Mouse (Mus musculus): Measurements from ENCODE around the gene Zfp418. TPM values are rescaled to one million over a fixed set of nuclear protein-coding genes. Genes with fewer than 3 reads are reported as not detected.
A peak's percentile ranks its signal among the peaks of the same experiment; 100 is the strongest.
"Not testable (repeated sequence)": the region's sequence is repeated elsewhere in the genome, so short reads cannot be mapped to it uniquely, and the experiment has no call there.

Zfp418 gene
- polyA plus RNA-seq, 1 experiment from 2014 or later: 3.1 TPM

DNA sequence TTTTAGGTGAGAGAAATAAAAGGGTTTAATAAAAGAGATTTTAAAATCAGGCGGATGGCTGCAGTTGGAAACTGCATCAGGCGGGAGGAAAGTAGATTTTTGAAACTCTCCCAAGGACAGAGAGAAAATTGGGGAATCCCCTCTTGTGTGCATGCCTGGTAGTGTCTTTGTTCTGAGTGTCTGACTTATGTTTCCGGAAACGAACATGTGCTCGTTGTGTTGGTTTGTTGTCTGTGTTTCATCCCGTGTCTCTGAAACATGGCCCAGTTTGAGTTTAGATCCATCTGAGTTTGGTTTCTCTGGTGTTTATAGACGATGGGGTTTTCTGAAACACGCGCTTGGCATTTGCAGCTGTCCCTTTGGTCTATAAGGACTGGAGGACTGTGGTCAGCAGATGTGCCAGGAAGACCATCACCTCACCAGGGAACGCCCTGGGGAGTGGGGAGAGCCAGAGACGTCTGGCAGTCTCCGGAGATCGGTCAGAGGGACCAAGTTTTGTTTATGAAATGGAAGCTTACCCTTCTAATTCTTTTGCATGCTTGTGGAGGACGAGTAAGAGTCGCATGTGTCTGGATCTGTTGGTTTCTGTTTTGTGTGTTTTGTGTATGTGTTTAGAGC is 25.0 kb upstream of the Zfp418 start:
- no peaks in the 10 kb centered on the region for H3K4me1 ChIP-seq (ENCODE audit: insufficient read depth)
- WGBS: 86% methylated on average over 15 of the region's 15 CpGs
- no peak overlapping the region for H3K9ac ChIP-seq
- H3K9me3 ChIP-seq (ENCODE audit: low read depth, low read length): no peaks in the 10 kb centered on the region
- H3K27ac ChIP-seq (ENCODE audit: low read depth): no peak overlapping the region
- no peak for DNase-seq
- H3K27me3 ChIP-seq (ENCODE audit: insufficient read depth, low read length): no peaks in the 10 kb centered on the region
- ATAC-seq (ENCODE audit: insufficient read depth): no peak
- H3K4me3 ChIP-seq (ENCODE audit: low read depth, low read length): no peak overlapping the region
- no peak for TF ChIP-seq CTCF (IDR thresholded peaks at IDR 0.05; ENCODE audit: low read depth)
- no peaks in the 10 kb centered on the region for H3K36me3 ChIP-seq (ENCODE audit: insufficient read depth)
- H3K4me2 ChIP-seq: no peak overlapping the region

DNA sequence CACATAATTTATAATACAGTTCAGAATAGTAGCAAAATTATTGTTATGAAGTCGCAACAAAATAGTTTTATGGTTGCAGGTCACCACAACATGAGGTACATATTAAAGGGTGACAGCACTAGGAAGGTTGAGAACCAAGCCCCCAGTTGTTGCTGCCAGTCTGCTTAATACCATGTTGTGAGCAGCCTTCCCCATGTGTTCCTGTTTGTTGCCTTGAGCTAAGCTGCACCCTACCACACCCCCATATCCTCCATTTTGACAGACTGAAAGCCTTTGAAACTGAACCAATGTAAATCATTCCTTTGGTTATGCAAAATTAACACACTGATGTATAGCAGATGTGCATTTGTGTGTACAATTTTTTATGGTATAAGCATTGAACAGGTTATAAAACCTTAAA is 14.8 kb downstream of the Zfp418 start:
- no peak for DNase-seq
- ATAC-seq (ENCODE audit: insufficient read depth): no peak
- no peaks in the 10 kb centered on the region for H3K9me3 ChIP-seq (ENCODE audit: low read depth, low read length)

DNA sequence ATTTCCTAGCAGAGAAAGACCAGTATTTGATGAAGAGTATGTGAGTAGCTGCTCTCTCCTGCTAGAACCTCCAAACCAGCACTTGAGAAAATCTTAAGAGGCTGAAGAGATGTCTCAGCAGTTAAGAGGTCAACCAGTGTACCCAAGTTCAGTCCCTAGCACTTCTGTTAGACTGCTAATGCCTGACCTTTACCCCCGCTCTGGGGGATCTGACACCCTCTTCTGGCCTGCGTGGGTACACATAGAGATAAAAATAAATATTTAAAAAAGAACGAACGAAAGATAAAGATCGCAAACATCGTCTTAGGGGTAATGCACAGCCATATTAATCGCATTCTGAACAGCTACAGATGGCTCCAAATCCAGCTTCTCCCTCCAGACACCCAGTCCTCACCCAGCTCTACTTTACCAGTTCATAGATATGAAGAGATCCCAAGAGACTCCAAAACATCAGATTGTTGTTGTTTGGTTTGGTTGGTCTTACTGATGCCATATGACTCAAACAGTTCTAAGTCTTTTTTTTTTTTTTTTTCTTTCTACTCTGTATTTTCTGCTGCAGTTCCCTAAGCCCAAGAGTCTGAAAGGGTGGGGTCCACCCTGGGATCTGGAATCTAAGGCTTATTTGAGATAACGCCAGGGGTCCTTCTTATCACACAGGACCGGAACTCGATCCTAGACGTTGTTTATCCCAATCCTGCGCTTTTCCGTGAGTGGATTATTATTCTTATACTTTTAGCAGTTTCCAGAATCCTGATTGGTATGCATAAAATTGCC is 16.5 kb downstream of the Zfp418 start:
- peak overlapping the region; percentile 48 for H3K4me3 ChIP-seq (ENCODE audit: low read depth, low read length)
- H3K9ac ChIP-seq: no peak overlapping the region; the same call in 1 of the 2 replicates
- no peak overlapping the region for H3K27ac ChIP-seq (ENCODE audit: low read depth)
- ATAC-seq (ENCODE audit: insufficient read depth) (peak; percentile 77), DNase-seq (peak; percentile 11)
- no peak for TF ChIP-seq CTCF (IDR thresholded peaks at IDR 0.05; ENCODE audit: low read depth)
- no peaks in the 10 kb centered on the region for H3K27me3 ChIP-seq (ENCODE audit: insufficient read depth, low read length)
- H3K9me3 ChIP-seq (ENCODE audit: low read depth, low read length): no peaks in the 10 kb centered on the region
- H3K36me3 ChIP-seq (ENCODE audit: insufficient read depth): 0 out of 2 replicates have a peak, but pooled peaks cover 2% of the 10 kb centered on the region
- H3K4me1 ChIP-seq (ENCODE audit: insufficient read depth): no peaks in the 10 kb centered on the region
- peak overlapping the region; percentile 57 for H3K4me2 ChIP-seq
- 13% methylated on average over 13 of the region's 13 CpGs for WGBS

More for the DNA sequence above, 14.8 kb downstream of the Zfp418 start:
- Histone ChIP-seq H3K4me3 (ENCODE audit: low read depth, low read length) (no peak overlapping the region), H3K9ac (no peak overlapping the region), H3K4me2 (no peak overlapping the region), H3K36me3 (ENCODE audit: insufficient read depth) (peaks cover 18% of the 10 kb centered on the region; the same call in 1 of the 2 replicates), H3K27ac (ENCODE audit: low read depth) (no peak overlapping the region), H3K27me3 (ENCODE audit: insufficient read depth, low read length) (no peaks in the 10 kb centered on the region), H3K4me1 (ENCODE audit: insufficient read depth) (no peaks in the 10 kb centered on the region)
- no peak for TF ChIP-seq CTCF (IDR thresholded peaks at IDR 0.05; ENCODE audit: low read depth)
- 84% methylated on average over 1 of the region's 1 CpGs for WGBS

DNA sequence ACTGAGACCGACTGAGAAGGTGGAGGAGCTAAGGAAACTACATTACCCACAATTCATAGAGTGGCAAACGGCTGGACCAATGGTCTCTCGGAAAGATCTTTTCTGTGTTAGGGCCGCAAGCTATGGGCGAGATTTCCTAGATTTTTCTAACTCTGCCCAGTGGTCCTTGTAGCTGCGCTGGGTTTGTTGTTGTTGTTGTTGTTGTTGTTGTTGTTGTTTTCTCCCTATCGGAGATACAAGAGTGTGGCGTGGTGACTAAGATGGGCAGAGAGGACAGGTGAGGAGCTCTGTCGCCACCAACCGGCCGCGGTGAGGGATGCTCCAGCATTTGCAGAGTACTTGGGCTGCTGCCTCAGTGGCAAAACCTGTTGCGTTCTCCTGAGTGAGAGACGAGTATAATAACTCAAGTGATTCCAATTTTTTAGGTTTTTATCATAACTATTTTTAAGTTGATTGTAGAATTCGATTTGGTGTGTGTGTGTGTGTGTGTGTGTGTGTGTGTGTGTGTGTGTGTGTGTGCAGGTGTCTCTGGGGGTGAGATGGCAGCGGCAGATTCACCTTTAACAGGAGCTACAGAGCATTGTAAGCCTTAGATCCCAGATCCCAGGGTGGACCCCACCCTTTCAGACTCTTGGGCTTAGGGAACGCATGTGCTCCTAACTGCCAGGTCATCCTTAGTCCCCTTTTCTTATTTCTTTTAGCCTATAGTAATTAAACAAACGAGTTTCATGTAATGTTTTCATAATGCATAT is 17.2 kb downstream of the Zfp418 start:
- ATAC-seq (ENCODE audit: insufficient read depth): peak; percentile 96
- no peaks in the 10 kb centered on the region for H3K9me3 ChIP-seq (ENCODE audit: low read depth, low read length)
- peak overlapping the region; percentile 48 for H3K4me3 ChIP-seq (ENCODE audit: low read depth, low read length)
- H3K27ac ChIP-seq (ENCODE audit: low read depth): no peak overlapping the region
- WGBS: 10% methylated on average over 18 of the region's 18 CpGs
- peak overlapping the region; percentile 57 for H3K4me2 ChIP-seq
- peak; percentile 81 for TF ChIP-seq CTCF (IDR thresholded peaks at IDR 0.05; ENCODE audit: low read depth)
- H3K27me3 ChIP-seq (ENCODE audit: insufficient read depth, low read length): no peaks in the 10 kb centered on the region
- no peak overlapping the region; the same call in 1 of the 2 replicates for H3K9ac ChIP-seq
- H3K36me3 ChIP-seq (ENCODE audit: insufficient read depth): no peaks in the 10 kb centered on the region
- peak; percentile 73 for DNase-seq
- no peaks in the 10 kb centered on the region for H3K4me1 ChIP-seq (ENCODE audit: insufficient read depth)

DNA sequence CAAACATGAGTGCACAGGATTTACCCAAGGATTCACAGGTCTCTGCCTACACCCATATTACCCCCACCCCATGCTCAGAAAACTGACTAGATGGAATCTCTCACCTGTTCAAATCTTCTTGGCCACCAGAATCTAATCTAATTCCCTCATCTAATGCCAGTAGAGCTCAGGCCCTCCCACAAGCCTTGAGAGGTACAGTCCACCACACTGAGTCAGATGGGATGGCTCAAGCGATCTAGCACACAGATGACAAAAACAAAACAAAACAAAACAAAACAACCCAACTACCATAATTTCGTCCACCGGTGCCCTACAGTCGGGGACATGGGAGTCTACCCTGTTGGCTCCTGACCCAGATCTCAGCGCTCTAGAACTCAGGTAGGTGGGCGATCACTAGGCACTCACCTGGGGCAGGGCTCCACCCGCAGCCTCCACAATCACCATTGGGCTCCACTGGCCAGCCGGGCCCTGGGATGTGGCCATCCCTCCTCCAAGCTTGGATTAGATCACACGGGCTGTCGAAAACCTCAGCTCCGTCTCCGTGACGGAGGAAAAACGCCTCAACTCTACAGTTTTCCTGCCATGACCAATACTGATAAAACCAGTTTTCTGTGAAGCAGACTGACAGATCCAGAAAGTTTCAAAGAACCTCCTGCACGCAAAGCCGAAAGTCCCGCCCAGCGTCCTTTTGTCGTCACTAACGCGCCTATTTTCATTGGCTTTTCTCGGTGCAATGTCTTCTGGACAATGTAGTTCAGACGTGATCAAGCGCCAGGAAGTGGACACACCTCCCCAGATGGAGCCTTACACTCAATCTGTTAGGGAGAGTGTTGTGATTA is 38.4 kb downstream of the Zfp418 start, which contains the start of gene Zfp772:
Zfp772 (minus strand) TSS at position 686 of the 839 bp plus-strand sequence.
- WGBS: under 1% methylated on average over 24 of the region's 24 CpGs
- H3K4me2 ChIP-seq: peak within 1 kb of the TSS; percentile 60
- H3K9me3 ChIP-seq (ENCODE audit: low read depth, low read length); H3K4me1 ChIP-seq (ENCODE audit: insufficient read depth); H3K36me3 ChIP-seq (ENCODE audit: insufficient read depth); H3K27ac ChIP-seq (ENCODE audit: low read depth); H3K27me3 ChIP-seq (ENCODE audit: insufficient read depth, low read length): not testable (repeated sequence)
- peak within 1 kb of the TSS; percentile 54 for H3K9ac ChIP-seq
- H3K4me3 ChIP-seq (ENCODE audit: low read depth, low read length): peak within 1 kb of the TSS; percentile 43
- ATAC-seq (ENCODE audit: insufficient read depth) (peak; percentile 60; the same call in 1 of the 2 replicates), DNase-seq (peak; percentile 59)

Other genes with a start within 250 kb of the Zfp418 start
- not detected in 2 replicates for gene Aurkc, start 176.0 kb upstream of the Zfp418 start, polyA plus RNA-seq (2014; fragmentation: Nextera tagmentation; extraction: Ambion mirVana)
- gene Zfp954, start 49.8 kb upstream of the Zfp418 start, polyA plus RNA-seq (2014; fragmentation: Nextera tagmentation; extraction: Ambion mirVana): 10.5 and 13.2 TPM in 2 replicates
- gene Zfp773, start 34.6 kb upstream of the Zfp418 start, polyA plus RNA-seq (2014; fragmentation: Nextera tagmentation; extraction: Ambion mirVana): 1.4 and 1.5 TPM in 2 replicates
- gene Zfp772, start 38.7 kb downstream of the Zfp418 start, polyA plus RNA-seq (2014; fragmentation: Nextera tagmentation; extraction: Ambion mirVana): 8.0 TPM in 2 replicates
- gene Vmn2r29, start 76.0 kb downstream of the Zfp418 start, polyA plus RNA-seq (2014; fragmentation: Nextera tagmentation; extraction: Ambion mirVana): 0.20 and 0.29 TPM in 2 replicates
- 2.0 and 3.0 TPM in 2 replicates for gene Gm45844, start 107.0 kb downstream of the Zfp418 start, polyA plus RNA-seq (2014; fragmentation: Nextera tagmentation; extraction: Ambion mirVana)
- 42.3 and 45.3 TPM in 2 replicates for gene Clcn4, start 129.5 kb downstream of the Zfp418 start, polyA plus RNA-seq (2014; fragmentation: Nextera tagmentation; extraction: Ambion mirVana)
- gene Vmn2r30, start 166.3 kb downstream of the Zfp418 start, polyA plus RNA-seq (2014; fragmentation: Nextera tagmentation; extraction: Ambion mirVana): not detected in 2 replicates
- gene Gm45783, start 203.2 kb downstream of the Zfp418 start, polyA plus RNA-seq (2014; fragmentation: Nextera tagmentation; extraction: Ambion mirVana): not detected in 2 replicates
- not detected in 2 replicates for gene Vmn2r31, start 228.4 kb downstream of the Zfp418 start, polyA plus RNA-seq (2014; fragmentation: Nextera tagmentation; extraction: Ambion mirVana)

All from lung, embryonic 14.5 days (tissue).